Mouse (Mus musculus): ENCODE data around the gene Stum.

- no peak for TF ChIP-seq CTCF (IDR thresholded peaks at IDR 0.05)
- TF ChIP-seq EP300 (IDR thresholded peaks at IDR 0.05): no peak
Measured at GRCm38 (mm10) chr1:180391575-180391945, 91.7 kb downstream of the Stum start.
